Mouse (Mus musculus) left cerebral cortex, adult 2 months (tissue): Measurements from ENCODE around the gene Arap1. TPM values are rescaled to one million over a fixed set of nuclear protein-coding genes. Genes with fewer than 3 reads are reported as not detected.

Source experiments
- DNase-seq, 2 experiments: peaks; one replicate each; pipeline ENCODE4 v3.0.0; 2021 to 2022; ENCODE audit warnings: low spot score in 2 of 2, mixed read lengths in 1 of 2; ENCODE audit errors: extremely low spot score in 1 of 2
- H3K27ac ChIP-seq: fragments of 200-600 bp; 2 replicates; pipeline ENCODE4 v1.8.1; 2022
- H3K4me3 ChIP-seq: fragments of 200-600 bp; 2 replicates; pipeline ENCODE4 v1.8.1; 2022
- CTCF ChIP-seq: fragments of 200-600 bp; IDR thresholded peaks from 2 replicates; pipeline ENCODE4 v1.8.1; 2022; ENCODE audit warnings: antibody characterized with exemption, mild to moderate bottlenecking, moderate library complexity
- intact Hi-C: fragments of 180-260 bp; cut with DNase I; formaldehyde crosslinking; loops from one replicate; pipeline ENCODE4 v1.15.1; 2025
- total RNA-seq, 2 experiments: library from RNA; stranded (reverse); gene quantifications; 2 replicates each; pipeline ENCODE4 v1.2.3; 2021

Gene Arap1
- total RNA-seq, 2 experiments from 2014 or later = 16.6 to 22.1 TPM

DNA sequence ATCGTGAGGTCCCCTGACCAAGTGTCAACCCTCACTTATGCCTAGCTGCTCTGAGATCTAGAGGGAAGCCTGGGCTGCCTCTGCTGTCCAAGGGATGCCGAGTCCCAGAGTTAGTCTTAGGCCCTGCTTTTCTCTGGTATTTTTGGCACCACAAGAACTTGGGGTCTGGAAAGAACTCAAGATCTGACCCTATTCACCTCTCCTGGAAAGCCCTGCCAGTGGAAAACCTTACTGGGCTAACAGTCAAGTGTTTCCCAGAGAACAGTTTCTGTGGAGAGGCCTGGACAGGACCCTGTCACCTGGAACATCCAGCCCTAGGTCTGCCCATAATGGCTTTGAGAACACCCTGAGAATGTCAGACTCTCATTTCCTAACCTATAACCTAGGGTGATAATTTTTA lies 876 bp upstream of the Arap1 start:
- intact Hi-C loops = no loop called here
- H3K27ac ChIP-seq = no peak overlapping the region
- DNase-seq = no peak
- H3K4me3 ChIP-seq = no peak overlapping the region
- TF ChIP-seq CTCF = no peak

DNA sequence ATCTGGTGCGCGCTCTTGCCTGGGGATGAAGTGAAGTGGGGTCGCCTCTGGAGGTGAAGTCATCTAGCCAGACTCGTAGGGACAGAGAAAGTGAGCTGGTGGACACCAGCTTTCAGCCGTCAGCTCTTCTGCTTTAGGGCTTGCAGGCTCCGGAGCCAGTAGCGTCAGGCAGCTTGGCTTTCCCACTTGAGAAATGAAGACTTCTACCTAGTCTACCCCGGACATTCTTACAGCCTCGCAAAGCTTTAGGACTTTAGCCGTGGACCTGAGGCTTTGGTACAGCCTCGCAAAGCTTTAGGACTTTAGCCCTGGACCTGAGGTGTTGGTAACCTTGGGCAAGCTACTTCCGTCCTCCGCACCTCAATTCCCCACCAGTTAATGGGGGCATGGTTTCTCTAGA lies 445 bp downstream of the Arap1 start:
- no peak for DNase-seq
- intact Hi-C loops = no loop called here
- TF ChIP-seq CTCF = no peak
- Histone ChIP-seq H3K27ac (peak overlapping the region; percentile 55), H3K4me3 (peak overlapping the region; percentile 67)

DNA sequence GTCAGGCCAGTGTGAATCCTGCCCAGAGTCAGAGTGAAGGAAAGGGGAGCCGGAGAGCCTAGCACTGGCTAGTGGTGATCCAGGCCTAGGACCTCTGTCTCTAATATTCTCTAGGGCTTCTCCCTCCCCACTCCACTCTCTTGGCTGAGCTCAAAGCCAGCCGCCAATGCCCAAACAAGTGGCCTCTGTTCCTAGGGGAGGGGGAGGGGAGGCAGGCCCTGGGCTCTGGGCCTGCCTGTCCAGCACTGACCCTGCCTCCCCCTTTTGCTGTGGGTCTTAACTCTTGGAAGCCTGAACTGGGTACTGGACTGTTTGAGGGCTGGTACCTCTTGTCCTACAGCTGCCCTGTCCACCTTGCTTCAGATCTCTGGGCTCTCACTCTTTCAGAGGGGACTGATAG lies 2.0 kb downstream of the Arap1 start:
- peak overlapping the region; percentile 74 for H3K27ac ChIP-seq
- TF ChIP-seq CTCF = no peak
- DNase-seq = peak in 1 of 2 experiments; percentile 66
- no peak overlapping the region for H3K4me3 ChIP-seq
- intact Hi-C loops = no loop called here

DNA sequence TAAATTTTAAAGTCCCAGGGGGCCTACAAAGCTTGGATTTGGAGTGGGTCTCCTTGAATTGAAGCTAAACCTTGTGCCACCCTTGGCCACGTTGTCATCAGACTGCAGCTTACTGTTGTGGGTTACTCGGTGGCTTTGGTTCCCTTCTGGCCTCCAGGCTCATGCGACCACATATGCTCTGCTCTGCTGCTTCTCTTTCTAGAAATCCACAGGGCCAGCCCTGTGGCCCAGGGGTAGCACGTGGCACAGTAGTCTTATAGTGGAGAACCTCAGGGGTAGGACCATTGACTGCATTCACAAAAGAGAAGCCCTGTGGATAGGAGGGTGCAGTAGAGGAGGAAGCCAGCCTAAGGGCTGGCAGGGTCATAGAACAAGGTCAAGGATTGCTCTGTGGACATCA lies 4.5 kb downstream of the Arap1 start:
- Histone ChIP-seq H3K4me3 (no peak overlapping the region), H3K27ac (no peak overlapping the region)
- DNase-seq = no peak
- no peak for TF ChIP-seq CTCF
- intact Hi-C loops = no loop called here

DNA sequence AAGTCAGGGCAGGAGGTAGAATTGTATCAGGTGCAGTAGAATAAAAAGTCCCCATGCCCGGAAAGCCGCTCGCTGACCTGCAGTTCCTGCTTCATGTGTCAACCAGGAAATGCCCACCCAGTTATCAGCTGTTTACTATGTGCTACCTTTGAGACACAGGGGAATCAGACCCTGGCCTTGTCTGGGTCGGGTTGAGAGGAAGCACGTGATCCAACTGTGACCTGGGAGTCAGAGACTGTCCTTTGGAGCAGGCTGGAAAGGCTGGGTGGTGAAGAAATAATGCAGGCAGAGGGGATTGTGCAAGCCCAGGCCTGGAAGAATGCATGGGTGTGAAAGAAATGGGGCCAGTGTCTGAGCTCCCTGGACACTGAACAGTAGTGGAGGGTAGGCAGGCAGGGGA lies 6.6 kb downstream of the Arap1 start:
- Histone ChIP-seq H3K27ac (no peak overlapping the region), H3K4me3 (no peak overlapping the region)
- DNase-seq = no peak
- intact Hi-C loops = no loop called here
- no peak for TF ChIP-seq CTCF

DNA sequence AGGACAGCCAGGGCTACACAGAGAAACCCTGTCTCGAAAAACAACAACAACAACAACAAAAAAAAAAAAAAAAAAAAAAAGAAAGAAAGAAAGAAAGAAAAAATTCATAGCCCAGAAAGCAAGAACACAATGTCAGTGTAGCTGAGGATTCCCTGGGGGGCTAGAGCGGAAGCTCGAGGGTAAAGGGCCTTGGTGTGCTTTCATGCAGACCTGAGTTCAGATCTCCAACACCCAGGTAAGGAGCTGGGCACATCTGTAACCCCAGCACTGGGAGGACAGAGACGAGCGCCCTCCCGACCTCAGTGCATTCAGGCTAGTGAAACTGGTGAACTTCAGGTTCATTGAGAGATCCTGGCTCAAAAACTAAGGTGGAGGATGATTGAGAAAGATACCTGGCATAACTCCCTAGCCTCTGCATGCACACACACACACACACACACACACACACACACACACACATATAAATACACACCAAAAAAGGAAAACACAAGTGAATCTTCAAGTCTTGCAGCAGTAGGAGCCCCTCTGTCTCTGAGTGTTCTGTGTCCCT lies 7.8 kb downstream of the Arap1 start:
- Histone ChIP-seq H3K4me3 (no peak overlapping the region), H3K27ac (no peak overlapping the region)
- DNase-seq = no peak
- TF ChIP-seq CTCF = no peak
- intact Hi-C loops = no loop called here

DNA sequence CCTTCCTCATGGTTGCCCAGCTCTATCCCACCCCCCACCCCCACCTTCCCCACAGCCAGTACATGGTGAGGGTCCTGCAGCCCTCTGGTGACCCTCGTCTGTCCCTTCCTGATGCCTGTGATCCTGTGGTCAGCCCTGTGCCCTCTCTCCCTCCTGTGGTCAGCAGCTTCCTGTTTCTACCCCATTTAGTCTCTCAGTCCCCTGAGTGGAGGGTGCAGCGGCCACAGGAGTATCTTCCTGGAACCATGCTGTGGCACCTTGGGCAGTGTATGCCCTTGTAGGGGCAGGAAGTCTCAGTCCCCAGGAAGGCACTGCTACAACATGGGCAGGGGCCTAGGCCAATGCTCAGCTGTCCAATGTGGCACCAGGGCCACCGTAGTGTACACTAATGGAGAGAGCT lies 9.0 kb downstream of the Arap1 start:
- no peak for TF ChIP-seq CTCF
- intact Hi-C loops = no loop called here
- DNase-seq = no peak
- Histone ChIP-seq H3K4me3 (no peak overlapping the region), H3K27ac (no peak overlapping the region)

DNA sequence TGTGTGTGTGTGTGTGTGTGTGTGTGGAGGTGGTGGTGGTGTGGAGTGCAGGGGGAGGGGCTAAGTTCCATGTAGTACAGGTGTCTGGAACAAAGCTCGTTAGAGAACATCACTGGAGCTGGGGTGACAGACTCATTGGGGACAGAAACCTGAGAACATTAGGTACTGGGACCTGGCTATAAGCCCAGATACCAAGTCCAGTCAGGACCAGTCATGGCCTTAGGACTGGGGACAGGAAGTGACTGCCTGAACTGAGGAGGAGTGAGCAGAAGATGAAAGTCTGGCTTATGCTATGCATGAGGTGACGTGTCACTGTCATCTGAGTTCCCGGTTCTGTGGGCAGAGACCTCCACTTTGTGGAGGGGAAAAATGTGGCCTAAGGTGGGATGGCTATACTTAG lies 12.5 kb downstream of the Arap1 start:
- Histone ChIP-seq H3K4me3 (no peak overlapping the region), H3K27ac (no peak overlapping the region)
- no peak for DNase-seq
- no peak for TF ChIP-seq CTCF
- intact Hi-C loops = no loop called here

DNA sequence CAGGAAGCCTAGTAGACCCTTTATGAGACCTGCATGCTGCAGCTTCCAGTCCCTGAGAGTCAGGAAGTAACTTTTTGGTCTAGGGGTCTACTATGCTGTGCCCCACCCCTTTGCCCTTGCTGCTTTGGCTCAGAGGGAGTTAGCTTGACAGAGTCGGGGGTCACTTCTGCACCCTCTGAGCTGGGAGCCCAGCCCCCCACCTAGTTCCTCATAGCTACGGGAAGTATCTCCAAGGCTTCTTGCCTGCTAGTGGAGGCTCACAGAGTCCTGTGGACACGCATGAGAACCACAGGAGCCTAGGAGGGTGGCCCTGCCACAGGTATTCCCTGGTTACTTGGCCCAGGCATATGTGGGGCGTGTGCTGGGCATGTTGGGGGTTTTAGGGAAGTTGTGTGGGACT lies 13.2 kb downstream of the Arap1 start:
- intact Hi-C loops = no loop called here
- TF ChIP-seq CTCF = no peak
- Histone ChIP-seq H3K4me3 (no peak overlapping the region), H3K27ac (no peak overlapping the region)
- no peak for DNase-seq

DNA sequence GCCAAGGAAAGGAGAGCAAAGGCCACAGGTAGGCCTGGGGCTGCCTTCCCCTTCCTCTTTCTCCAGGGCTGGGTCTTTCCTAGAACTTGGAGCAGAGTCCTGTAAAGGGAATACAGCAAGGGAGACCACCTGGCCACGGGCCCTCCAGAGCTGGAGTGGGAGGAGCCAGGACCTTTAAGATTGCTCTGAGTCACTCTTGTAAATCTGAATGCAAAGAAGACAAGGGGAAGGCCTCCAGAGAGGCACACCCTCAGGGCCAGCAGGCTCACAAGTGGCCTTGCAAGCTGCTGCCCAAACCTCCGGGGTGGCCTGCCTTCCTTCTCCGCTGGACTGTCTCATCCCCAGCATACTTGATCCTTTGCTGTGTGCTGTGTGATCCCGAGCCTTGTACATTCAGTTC lies 13.9 kb downstream of the Arap1 start:
- H3K4me3 ChIP-seq = no peak overlapping the region
- no peak for DNase-seq
- no peak overlapping the region for H3K27ac ChIP-seq
- intact Hi-C loops = no loop called here
- TF ChIP-seq CTCF = no peak

DNA sequence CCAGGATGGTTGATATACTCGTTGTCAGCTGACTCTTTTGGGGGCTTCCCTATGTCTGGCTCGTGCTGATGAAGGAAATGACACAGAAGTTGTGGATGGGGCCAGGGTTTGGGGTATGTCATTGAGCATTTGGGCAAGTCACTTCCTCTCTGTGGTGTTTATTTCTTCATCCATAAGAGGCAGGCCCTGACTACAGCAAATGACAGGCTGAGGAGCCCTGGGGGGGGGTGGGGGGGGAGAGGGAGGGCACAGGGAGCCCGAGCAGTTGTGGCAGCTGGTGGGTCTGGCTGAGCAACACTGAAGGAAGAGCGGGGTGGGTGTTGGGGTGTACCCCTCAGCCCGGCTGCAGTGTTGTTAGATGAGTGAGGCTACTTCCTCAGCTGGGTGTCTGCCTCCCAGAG lies 14.9 kb downstream of the Arap1 start:
- no peak overlapping the region for H3K4me3 ChIP-seq
- no peak for TF ChIP-seq CTCF
- H3K27ac ChIP-seq = no peak overlapping the region
- DNase-seq = no peak
- intact Hi-C loops = no loop called here

DNA sequence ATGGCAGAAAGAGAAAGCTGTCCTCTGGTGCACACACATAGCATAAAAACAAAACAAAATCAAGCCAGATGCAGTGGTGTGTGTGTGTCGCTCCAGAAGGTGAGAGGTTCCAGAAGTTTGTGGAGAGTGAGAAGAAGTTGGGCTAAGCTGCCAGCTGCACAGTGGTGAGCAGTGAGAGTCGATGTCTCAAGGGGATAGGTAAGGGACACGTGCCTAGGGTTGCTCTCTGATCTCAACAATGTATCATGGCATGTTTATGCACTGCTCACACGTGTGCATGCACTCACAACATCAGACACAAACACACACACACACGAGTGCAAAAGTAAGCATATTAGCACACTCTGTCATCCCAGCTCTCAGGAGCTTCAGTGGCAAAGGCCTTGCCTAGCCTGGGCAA lies 16.0 kb downstream of the Arap1 start:
- intact Hi-C loops = no loop called here
- Histone ChIP-seq H3K27ac (no peak overlapping the region), H3K4me3 (no peak overlapping the region)
- TF ChIP-seq CTCF = no peak
- no peak for DNase-seq

DNA sequence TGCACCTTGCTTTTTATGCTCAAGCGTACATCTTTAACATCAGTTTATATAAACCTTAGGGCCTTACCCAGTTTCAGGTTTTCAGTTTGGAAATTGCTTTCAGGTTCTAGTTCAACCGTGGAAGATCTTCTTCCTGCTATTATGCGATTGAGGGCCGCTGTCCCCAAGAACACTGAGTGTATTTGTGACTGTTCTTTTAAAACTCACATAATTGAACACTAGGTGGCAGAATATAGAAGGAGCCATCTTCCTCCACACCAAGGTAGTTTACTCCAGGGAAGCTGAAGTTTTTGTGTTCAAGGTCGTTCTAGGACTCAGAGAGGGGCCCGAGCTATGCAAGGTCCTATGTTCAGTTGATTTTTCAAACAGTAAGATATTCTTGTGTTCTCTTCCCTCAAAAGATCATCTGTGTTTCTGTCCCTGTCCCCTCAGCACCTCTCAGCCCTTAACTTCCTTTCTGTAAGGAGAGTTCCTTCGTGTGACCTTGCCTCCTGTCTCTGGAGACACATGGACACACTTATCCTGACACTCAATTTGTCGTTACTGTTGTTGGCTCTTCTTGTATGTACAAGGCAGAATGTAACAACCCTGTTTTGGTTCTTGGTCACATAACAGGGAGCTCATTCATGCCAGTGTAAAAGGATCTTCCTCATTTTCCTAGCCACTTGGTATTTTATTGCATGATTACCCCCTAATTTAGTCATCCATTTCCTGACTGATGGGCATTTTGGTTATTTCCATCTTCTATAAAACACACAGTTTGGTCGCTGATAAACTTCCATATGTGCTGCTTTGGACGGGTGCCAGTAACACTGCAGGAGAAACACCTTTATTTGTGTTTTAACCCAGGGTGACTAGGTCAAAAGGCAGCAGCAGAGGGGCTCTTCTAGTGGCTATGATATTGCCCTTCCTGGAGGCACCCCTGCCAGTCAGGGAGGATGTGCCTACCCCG lies 20.3 kb downstream of the Arap1 start:
- no peak for DNase-seq
- intact Hi-C loops = no loop called here
- Histone ChIP-seq H3K4me3 (no peak overlapping the region), H3K27ac (no peak overlapping the region)
- TF ChIP-seq CTCF = peak; percentile 51
